Mouse (Mus musculus) frontal cortex, adult (tissue): ENCODE data around the gene Echs1.
A peak's percentile ranks its signal among the peaks of the same experiment; 100 is the strongest.
"Not testable (repeated sequence)": the region's sequence is repeated elsewhere in the genome, so short reads cannot be mapped to it uniquely, and the experiment has no call there.

Source experiments
- ATAC-seq: cut with Nextera tagmentation; 2 replicates; pipeline ENCODE4 v1.9.2; 2017; ENCODE audit warnings: mild to moderate bottlenecking, moderate library complexity, mixed read lengths; ENCODE audit not compliant: low TSS enrichment

Gene Echs1

DNA sequence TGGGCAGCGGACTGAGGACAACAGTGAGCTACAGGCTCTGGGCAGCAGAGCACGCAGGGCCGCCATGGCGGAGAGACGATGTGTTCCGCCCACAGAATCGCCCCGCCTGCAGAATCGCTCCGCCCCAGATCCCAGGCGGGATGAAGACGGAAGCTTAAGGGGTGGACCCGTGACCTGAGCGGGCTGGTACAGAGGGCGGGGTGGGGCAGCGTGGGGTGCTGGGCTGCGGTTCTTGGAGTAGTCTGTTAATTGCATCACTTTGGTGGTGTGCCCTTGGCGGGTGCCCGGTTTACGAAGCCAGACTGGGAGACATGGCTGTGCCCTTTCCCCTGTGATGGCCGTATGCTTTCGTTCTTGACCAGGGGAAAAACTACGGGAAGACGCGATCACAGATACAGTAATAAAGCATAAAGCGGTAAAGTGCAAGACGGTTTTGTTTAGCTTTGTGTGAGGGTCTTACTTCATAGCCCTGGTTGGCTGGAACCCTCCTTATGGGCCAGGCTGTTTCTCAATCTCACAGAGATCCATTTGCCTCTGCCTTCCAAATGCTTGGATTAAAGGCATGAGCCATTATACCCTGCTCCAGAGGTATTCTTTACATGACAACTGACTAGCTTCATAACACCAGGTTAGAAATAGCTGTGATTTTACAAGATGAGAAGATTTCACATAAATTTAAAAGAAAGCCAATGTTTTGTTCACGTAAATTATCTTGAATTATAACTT is at the start of gene Echs1:
Gene Echs1 (minus strand): TSS at position 148 of the 726 bp plus-strand sequence.
- peak; percentile 97 for ATAC-seq

DNA sequence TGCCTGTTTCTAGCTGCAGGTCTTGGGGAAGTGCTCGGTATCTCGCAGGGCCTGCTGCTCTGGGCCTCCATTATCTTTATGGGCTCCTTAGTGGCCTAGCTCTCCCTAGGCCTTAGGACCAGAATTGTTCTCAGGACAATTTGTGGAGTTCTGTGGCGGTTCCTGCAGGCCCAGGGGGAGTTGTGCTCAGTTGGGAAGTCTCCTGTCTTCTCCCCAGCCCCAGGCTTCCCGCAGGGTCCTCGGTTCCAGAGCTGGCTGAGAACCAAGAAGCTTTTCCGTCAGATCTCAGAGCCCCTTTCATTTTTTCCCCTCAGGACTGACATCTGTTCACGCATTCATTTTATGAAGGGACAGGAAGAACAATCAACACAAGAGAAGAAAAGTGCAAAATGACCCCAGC is 48.4 kb upstream of the Echs1 start, which contains the start of gene Olfr522:
Gene Olfr522 (minus strand): TSS at position 101 of the 400 bp plus-strand sequence.
- ATAC-seq = no peak

DNA sequence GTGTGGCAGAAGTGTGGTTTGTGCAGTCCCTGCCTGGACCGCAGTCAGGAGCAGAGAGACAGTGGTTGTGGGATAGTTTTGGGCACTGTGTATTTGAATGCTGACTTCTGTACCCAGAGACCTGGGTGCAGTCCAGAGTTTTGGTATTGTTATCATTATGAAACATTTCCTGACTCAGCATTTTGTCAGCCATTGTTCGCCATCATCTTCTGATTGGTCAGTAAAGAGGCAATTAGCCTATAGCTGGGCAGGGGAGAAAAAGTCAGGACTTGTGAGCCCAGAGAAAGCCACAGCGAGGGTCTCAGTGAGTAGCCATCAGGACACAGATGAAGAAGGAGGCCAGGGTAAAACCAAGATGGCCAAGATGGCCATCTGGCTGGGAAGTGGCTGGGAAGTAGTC is 44.1 kb upstream of the Echs1 start:
- no peak for ATAC-seq

DNA sequence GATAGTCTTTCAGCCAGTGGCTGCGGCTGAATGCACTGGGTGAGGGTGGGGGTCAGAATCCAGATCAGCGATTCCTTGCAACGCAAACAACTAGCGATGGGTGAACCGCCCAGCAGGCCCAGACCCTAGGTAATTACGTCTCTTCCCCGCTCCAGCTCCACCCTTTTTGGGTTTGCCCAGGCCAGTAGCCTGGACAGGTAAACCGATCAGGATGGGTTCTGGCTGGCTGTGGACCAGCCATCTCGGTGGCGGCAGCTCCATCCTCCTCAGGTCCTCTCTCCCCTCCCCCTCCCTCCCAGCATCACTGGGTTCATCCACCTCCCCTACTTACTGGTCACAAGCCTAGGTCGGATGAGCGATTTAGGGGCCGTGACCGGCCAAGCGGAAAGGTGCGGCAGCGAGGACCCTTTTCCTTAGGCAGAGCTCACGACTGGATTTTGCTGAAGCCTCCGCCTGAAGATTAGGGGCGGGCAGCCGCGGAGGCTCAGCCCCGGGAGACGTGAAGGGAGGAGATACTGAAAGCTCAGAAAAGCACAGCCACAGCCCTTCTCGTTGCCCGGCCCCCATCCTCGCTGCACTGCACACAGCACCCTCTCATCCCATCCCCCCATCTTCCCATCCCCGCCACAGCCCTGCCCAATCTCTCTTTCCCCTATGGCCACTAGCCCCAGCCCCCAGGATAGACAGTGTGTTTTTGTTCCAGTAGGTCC is 38.1 kb upstream of the Echs1 start, which contains the start of gene Sprn:
Gene Sprn (minus strand): TSS at position 660 of the 710 bp plus-strand sequence.
- peak; percentile 87 for ATAC-seq

GRCm38 (mm10) chr7:140153829-140154217 is 37.5 kb upstream of the Echs1 start:
- ATAC-seq = peak; percentile 23; the same call in 1 of the 2 replicates

DNA sequence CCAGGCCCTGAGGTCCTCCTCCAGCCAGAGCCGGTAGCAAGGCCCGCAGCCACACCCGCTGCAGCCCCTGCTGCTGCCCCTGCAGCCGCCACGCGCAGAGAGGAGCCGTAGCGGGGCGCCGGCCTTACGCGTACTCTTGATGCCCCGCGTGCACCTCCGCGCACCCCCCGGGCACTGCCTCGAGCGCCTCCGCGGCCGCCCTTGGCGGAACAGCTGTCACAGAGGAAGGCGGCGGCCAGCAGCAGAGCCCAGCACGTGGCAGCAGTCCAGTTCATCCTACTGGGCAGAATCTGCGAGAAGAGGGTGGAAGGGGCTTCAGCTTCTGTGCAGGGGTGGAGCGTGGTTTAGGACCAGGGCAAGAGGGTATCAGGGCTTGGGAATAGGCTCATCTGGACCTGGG is 37.1 kb upstream of the Echs1 start:
- ATAC-seq = peak; percentile 14; the same call in 1 of the 2 replicates

GRCm38 (mm10) chr7:140144550-140144949 is 28.3 kb upstream of the Echs1 start:
- ATAC-seq = no peak

DNA sequence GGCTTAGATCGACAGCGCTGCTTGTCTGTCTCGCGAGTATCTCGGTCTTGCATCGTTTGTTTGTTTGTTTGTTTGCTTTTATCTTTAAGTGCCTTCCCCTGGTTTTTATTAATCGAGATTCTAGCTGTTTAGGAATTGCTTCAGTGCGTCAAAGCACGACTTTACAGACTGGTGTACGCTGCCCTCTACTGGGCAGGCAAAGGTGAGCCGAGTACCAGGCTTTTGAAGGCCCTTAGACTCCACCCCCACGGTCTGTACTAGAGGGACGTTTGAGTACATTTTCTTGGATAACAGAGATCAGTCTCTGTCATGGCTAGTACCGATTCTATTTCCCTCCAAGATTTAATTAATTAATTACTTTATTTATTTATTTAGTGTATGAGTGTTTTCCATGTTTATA is 25.1 kb upstream of the Echs1 start:
- no peak for ATAC-seq

DNA sequence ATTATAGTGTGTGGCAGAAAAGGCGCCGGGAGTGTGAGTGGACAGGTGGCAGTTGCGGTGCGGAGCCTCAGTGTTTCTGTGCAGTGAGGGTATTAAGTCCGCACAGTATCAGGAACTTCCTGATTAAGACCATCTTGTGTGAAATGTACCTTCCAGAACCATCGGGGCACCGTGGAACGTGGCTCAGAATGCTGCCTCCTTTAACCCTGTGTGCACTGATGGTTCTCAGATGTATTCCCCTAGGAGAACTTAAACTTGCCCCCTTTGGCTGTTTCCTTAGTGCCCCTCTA is 21.7 kb upstream of the Echs1 start:
- peak; percentile 25; the same call in 1 of the 2 replicates for ATAC-seq

DNA sequence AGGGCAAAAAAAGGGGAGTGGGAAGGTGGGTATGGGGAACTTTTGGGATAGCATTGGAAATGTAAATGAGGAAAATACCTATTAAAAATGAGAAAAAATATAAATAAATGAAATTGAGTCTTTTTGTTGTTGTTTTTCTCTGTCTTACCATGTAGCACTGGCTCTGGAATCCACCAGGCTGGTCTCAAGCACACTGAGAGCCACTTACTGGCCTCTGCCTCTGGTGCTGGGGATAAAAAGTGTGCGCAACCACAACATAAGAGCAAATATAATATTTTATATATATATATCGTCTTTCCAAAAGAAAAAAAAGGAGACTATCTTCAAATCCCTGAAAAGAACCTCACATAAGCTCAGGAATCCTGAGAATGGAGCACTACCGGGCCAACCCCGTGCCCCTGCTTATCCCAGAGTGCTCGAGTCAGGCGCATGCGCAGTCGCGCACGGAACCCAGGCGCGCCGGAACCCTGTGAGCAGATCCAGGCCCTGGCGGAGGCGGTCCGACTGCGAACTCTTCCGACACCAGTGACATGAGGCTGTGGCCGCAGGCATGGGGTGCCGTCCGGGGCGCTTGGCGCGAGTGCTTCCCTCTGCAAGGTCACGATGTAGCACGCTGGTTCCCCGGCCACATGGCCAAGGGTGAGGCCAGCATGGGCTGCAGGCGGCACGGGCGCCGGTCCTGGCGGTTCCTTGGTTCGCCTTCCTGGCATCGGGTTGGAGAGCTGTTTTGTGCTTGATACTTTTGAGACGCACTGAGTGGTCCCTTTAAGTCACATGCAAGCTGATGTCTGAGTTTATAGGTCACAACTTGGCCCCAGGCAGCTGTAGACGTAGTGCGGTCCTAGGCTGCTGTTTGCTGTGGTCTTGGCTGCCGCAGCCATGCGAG is 21.1 kb upstream of the Echs1 start, which contains the start of gene Mtg1:
Gene Mtg1 (plus strand): TSS at position 430 of the 886 bp plus-strand sequence.
- ATAC-seq = peak; percentile 92

- no peak for ATAC-seq
These were observed 19.0 kb upstream of the Echs1 start for GRCm38 (mm10) chr7:140135106-140135770.

DNA sequence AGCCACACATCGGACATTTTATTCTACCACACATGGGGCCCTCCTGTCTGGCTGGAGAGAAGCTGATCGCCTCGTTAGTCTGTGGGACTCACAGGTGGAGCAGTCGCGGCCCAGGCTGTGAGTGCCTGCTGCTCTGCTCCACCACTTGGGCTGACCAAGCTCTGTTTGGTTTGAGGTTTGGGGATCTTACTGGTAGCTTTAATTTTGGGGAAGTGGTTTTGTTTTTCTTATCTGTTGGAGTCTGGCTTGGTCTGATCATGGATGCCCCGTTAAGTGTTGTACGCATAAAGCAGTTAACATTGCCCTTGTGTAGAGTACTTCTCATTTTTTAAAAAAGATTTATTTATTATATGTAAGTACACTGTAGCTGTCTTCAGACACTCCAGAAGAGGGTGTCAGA is 17.8 kb upstream of the Echs1 start:
- not testable (repeated sequence) for ATAC-seq

DNA sequence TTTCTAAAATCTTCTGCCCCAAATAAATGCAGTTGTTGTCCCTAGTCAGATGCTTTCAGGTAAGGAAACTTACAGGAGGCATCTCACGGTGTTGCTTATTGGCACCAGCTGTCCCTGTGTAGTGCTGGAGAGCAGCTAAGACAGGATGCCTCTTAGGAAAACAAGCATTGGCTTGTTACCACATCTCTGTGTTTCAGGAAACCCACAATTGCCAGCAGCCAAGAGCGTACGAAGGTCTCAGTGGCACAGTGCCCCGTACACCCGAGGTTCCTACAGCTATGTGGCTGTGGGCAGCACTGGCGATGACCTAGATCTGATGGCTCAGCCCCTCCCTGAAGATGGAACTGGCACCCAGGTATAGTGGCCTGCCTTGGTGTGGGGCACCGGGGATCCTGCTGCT is 15.9 kb upstream of the Echs1 start:
- ATAC-seq = not testable (repeated sequence)

- no peak for ATAC-seq
These were observed 11.6 kb upstream of the Echs1 start for GRCm38 (mm10) chr7:140127911-140128310.

- no peak for ATAC-seq
These were observed 10.7 kb upstream of the Echs1 start for GRCm38 (mm10) chr7:140126934-140127333.

GRCm38 (mm10) chr7:140126022-140126350 is 9.7 kb upstream of the Echs1 start:
- peak; percentile 1; the same call in 1 of the 2 replicates for ATAC-seq

- peak; percentile 97 for ATAC-seq
These were observed 9.2 kb upstream of the Echs1 start for GRCm38 (mm10) chr7:140125278-140126021.

- ATAC-seq = no peak
These were observed 8.1 kb upstream of the Echs1 start for GRCm38 (mm10) chr7:140124382-140124781.

- no peak for ATAC-seq
These were observed 6.5 kb upstream of the Echs1 start for GRCm38 (mm10) chr7:140122765-140123164.

GRCm38 (mm10) chr7:140121338-140121910 is 5.1 kb upstream of the Echs1 start:
- no peak for ATAC-seq

GRCm38 (mm10) chr7:140120484-140120883 is 4.2 kb upstream of the Echs1 start:
- ATAC-seq = no peak
